Mouse (Mus musculus) E14TG2a.4 (cell line): ENCODE measurements around the gene Stk10.

ENCODE experiments used
- CTCF ChIP-seq: conservative IDR thresholded peaks from 2 replicates; pipeline ENCODE4 v1.5.1; 2014; ENCODE audit warnings: low read length
- NANOG ChIP-seq: IDR thresholded peaks from 2 replicates; pipeline ENCODE4 v1.6.1; 2014; ENCODE audit warnings: borderline replicate concordance, low read length, mixed read lengths

DNA sequence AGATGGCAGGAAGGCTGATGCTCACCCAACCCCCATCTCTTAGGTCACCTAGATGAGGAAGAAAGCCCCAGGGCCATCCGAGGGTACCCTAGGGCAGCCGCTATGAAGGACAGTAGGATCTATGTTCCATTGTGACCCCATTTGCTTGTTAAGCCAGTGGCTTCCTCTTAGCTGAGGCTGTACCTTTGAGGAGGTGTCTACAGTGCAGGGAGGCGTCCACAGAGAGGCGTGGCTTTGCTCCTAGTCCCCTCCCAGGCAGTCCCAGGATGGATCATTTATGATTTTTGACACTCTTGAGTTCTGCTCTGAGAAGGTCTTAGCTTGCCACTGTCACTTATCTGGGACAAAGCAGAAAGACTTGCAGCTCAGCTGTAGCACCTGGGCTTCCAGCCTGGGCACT lies 5.7 kb downstream of the Stk10 start:
- no peak for TF ChIP-seq CTCF
- no peak for TF ChIP-seq NANOG
